Mouse (Mus musculus) forebrain, embryonic 14.5 days (tissue): ENCODE results near the gene Tlk2. TPM values are rescaled to one million over a fixed set of nuclear protein-coding genes. Genes with fewer than 3 reads are reported as not detected.

Source experiments
- ATAC-seq: fragments of 200-750 bp; cut with Nextera tagmentation; 2 replicates; pipeline ENCODE4 v1.8.0; 2017; ENCODE audit warnings: mild to moderate bottlenecking, moderate library complexity
- DNase-seq: peaks from one replicate; pipeline ENCODE4 v3.0.0-alpha.2; 2015; ENCODE audit warnings: low spot score
- H3K27ac ChIP-seq: fragments of 300-500 bp; sonication (generic); 2 replicates; pipeline ENCODE4 v1.5.1; 2014; ENCODE audit warnings: low read depth, mild to moderate bottlenecking, control low read depth, low read length, moderate library complexity
- H3K27me3 ChIP-seq: fragments of 300-500 bp; sonication (generic); replicated peaks from 2 replicates; pipeline ENCODE4 v1.6.1; 2014; ENCODE audit warnings: low read length, control low read depth, mixed read lengths; ENCODE audit not compliant: control insufficient read depth, insufficient read depth
- H3K36me3 ChIP-seq: fragments of 300-500 bp; sonication (generic); 2 replicates; pipeline ENCODE4 v1.6.1; 2014; ENCODE audit warnings: low read length, control low read depth; ENCODE audit not compliant: control insufficient read depth, insufficient read depth
- H3K4me1 ChIP-seq: fragments of 300-500 bp; sonication (generic); 2 replicates; pipeline ENCODE4 v1.6.1; 2014; ENCODE audit warnings: antibody characterized with exemption, low read length, control low read depth; ENCODE audit not compliant: control insufficient read depth, insufficient read depth
- H3K4me2 ChIP-seq: fragments of 300-500 bp; sonication (generic); 2 replicates; pipeline ENCODE4 v1.6.1; 2014; ENCODE audit warnings: mild to moderate bottlenecking, control low read depth, low read length
- H3K4me3 ChIP-seq: fragments of 300-500 bp; sonication (generic); 2 replicates; pipeline ENCODE4 v1.5.1; 2014; ENCODE audit warnings: low read depth, low read length, control low read depth
- H3K9ac ChIP-seq: fragments of 300-500 bp; sonication (generic); 2 replicates; pipeline ENCODE4 v1.6.1; 2014; ENCODE audit warnings: mild to moderate bottlenecking, low read length, control low read depth, moderate library complexity
- H3K9me3 ChIP-seq: fragments of 300-500 bp; sonication (generic); replicated peaks from 2 replicates; pipeline ENCODE4 v1.6.1; 2016; ENCODE audit warnings: low read length, control low read depth, mixed read lengths; ENCODE audit not compliant: control insufficient read depth
- WGBS: fragments of 180-500 bp; shearing (Covaris S2); extraction: QIAGEN DNeasy Blood & Tissue Kit; methylation state at CpG from one replicate; pipeline ENCODE4 v1.1.7; 2014; 5-methylcytosine and 5-hydroxymethylcytosine counted together
- polyA plus RNA-seq: library from polyadenylated mRNA; unstranded; fragments of >200 nt; fragmentation: Nextera tagmentation; extraction: Ambion mirVana; gene quantifications from 2 replicates; pipeline ENCODE4 v1.2.1, GENCODE M21; 2014

Gene Tlk2
- polyA plus RNA-seq, 1 experiment from 2014 or later: 23.4 TPM

DNA sequence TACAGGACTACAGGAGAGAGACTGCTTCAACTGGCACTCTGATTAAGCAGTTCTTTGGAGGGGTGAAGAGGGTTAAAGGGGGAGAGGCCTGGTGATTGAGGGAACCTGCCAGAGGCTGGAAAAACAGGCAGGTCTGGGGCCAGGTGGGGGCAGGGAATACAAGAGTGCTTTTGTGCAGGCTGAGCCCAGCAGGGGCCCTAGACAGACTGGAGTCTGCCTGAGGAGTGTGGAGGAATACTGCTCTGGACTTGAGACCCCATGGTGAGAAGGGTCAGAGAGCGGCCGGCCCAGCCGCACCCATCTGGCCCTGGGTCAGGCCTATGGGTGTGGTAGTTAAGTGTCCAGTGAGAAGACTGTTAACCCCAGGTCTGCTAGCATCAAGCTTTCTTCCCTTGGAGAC lies 107.1 kb downstream of the Tlk2 start:
- no peaks in the 10 kb centered on the region for H3K27me3 ChIP-seq
- WGBS: 52% methylated on average over 3 of the region's 3 CpGs
- ATAC-seq: no peak
- H3K27ac ChIP-seq: no peak overlapping the region
- no peak overlapping the region for H3K4me3 ChIP-seq
- H3K36me3 ChIP-seq: peaks cover 61% of the 10 kb centered on the region
- no peaks in the 10 kb centered on the region for H3K4me1 ChIP-seq
- H3K9me3 ChIP-seq: no peaks in the 10 kb centered on the region
- no peak for DNase-seq
- H3K4me2 ChIP-seq: no peak overlapping the region
- H3K9ac ChIP-seq: no peak overlapping the region

DNA sequence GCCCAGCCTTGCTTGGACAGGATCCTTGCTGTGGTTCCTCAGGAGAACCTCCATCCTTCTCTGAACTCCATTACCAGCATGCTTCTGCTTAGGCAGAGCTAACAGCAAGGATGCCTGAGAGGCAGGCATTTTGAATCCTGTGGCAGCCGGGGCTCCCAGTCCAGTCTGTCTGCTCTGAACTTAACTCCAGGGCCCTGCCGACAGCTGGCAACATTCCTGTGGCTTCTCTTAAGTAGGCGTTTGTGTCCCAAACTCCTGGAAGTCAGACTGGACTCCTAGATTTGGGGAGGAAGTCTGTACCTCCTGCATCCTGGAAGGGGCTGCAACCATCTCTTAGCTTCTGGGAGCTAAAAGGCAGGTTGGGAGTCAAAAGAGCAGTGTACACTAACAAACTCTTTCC lies 110.8 kb downstream of the Tlk2 start:
- Histone ChIP-seq H3K27ac (no peak overlapping the region), H3K4me3 (no peak overlapping the region), H3K4me1 (peaks cover 16% of the 10 kb centered on the region), H3K4me2 (no peak overlapping the region), H3K36me3 (peaks cover 30% of the 10 kb centered on the region), H3K27me3 (0 out of 2 replicates have a peak, but pooled peaks cover 3% of the 10 kb centered on the region), H3K9ac (no peak overlapping the region), H3K9me3 (no peaks in the 10 kb centered on the region)
- DNase-seq (no peak), ATAC-seq (no peak)
- 84% methylated on average over 3 of the region's 3 CpGs for WGBS

DNA sequence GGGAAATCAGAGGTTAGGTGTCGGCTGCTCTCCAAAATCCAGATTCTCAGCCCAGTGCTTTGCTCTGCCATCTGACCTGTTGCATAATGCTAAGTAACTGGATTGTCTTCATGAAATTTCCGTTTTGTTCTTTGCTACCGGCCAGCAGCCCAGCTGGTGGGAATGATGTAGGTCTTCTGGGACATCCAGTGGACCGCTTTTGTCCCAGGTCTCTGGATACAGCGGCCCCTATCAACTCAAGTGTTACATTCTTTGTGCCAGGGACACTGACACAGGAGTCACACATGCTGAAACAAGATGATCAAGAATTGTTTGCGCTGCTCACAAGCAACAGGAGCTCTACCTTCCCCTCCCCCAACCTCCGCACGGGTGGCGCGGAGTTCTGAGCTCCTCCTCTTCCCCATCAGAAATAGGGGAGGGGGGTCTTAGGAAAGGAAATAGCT lies 113.1 kb downstream of the Tlk2 start:
- Histone ChIP-seq H3K36me3 (peaks cover 12% of the 10 kb centered on the region; the same call in 1 of the 2 replicates), H3K4me2 (peak overlapping the region; percentile 99), H3K4me3 (peak overlapping the region; percentile 61), H3K27me3 (0 out of 2 replicates have a peak, but pooled peaks cover 3% of the 10 kb centered on the region), H3K9ac (peak overlapping the region; percentile 70), H3K4me1 (peaks cover 16% of the 10 kb centered on the region), H3K9me3 (no peaks in the 10 kb centered on the region), H3K27ac (peak overlapping the region; percentile 64)
- DNase-seq (peak; percentile 55), ATAC-seq (no peak)
- 2% methylated on average over 10 of the region's 10 CpGs for WGBS

DNA sequence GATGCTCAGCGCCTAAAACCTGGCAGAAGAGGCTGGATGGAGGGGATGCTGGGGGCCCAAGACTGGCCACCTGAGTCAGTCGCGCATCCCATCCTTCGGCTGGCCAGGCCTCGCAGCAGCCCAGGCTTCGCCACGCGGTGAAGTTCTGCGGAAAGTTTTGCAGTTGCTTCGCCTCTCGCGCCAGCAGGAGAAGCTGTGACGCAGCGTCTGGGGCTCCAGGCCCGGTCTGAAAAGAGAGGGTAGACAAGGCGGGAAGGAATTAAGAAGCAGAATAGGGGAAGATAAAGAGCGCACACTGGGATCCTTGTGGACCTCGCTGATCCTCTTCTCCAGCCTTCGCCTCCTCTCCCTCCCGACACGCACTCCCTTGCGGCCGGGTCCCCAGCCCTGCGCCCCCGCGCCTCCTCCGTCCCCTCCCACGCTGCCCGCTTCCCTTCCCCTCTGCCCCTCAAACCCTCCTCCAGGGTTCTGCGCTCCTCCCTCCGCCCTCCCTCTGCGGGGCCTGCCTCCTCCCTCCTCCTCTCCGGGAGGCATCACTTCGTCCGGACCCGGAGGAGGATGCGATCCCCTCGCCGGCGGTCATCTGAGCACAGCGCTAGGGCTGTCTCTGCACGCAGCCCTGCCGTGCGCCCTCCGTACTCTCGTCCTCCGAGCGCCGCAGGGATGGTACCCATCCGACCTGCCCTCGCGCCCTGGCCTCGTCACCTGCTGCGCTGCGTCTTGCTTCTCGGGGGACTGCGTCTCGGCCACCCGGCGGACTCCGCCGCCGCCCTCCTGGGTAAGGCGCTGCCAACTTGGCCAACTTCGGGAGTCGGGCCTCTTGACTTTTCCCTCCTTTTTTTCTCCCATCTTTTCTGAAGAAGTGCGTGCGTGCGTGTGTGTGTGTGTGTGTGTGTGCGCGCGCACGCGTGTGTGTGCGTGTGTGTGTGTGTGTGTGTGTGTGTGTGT lies 113.8 kb downstream of the Tlk2 start, which contains the start of gene Mrc2:
Mrc2 (plus strand) TSS at position 520 of the 948 bp plus-strand sequence.
- Histone ChIP-seq H3K27ac (peak within 1 kb of the TSS; percentile 64), H3K9ac (peak within 1 kb of the TSS; percentile 70), H3K4me1 (peaks cover 16% of the 10 kb centered on the region), H3K9me3 (no peaks in the 10 kb centered on the region), H3K4me3 (peak within 1 kb of the TSS; percentile 61), H3K36me3 (peaks cover 7% of the 10 kb centered on the region; the same call in 1 of the 2 replicates), H3K27me3 (0 out of 2 replicates have a peak, but pooled peaks cover 3% of the 10 kb centered on the region), H3K4me2 (peak within 1 kb of the TSS; percentile 99)
- ATAC-seq: peak; percentile 76
- DNase-seq: peak; percentile 72
- under 1% methylated on average over 71 of the region's 75 CpGs for WGBS

DNA sequence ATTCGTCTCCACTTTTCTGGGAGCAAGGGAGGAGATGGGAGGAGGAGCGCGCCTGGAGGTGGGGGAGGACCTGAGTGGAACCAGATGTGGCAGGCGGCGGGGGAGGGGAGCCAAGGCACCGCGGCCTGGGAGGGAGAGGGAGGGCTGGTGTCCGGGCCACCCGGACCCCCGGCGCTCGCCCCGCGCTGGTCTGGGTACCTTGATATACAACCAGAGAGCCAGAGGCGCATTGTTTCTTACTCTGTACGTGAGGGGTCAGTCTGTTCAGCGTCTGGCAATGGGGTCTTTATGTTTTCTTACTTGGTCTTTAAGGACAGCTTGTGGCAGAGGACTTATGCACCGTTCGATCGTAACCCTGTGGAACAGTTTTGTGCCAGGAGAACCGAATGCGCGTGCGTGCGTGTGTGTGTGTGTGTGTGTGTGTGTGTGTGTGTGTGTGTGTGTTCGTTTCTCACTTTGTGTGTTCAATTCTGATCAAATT lies 114.5 kb downstream of the Tlk2 start:
- WGBS: under 1% methylated on average over 26 of the region's 26 CpGs
- Histone ChIP-seq H3K4me2 (peak overlapping the region; percentile 99), H3K9ac (peak overlapping the region; percentile 70), H3K36me3 (peaks cover 10% of the 10 kb centered on the region; the same call in 1 of the 2 replicates), H3K27ac (no peak overlapping the region), H3K4me3 (peak overlapping the region; percentile 61), H3K4me1 (peaks cover 16% of the 10 kb centered on the region), H3K9me3 (no peaks in the 10 kb centered on the region), H3K27me3 (0 out of 2 replicates have a peak, but pooled peaks cover 3% of the 10 kb centered on the region)
- DNase-seq (peak; percentile 62), ATAC-seq (peak; percentile 45)

DNA sequence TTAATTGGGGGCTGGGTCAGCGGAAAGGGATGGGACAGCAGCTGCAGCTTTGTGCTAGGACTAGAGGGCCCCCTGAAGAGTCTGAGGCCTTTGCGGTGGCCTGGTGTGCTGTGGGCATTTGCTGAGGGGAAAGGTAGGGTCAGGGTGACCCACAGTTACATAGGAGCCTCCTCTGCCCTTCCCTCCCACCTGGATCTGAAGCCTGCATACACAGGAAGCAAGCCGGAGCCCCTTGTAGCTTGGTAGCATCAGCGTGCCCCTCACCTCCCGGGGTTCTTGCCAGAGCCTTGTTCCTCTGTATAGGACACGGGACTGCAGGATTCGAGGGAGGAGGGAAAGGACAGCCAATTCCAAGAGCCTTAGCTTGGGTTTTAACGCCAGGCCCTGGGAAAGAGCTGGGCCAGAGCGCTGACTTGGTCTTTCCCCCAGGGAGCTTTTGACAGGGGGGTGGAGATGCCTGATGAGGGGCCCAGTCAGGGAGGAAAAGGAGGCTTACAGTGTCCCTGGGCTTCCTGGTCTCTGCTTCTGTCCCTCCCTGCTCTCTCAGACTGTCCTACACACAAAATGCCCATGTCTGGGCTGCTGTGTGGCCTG lies 115.4 kb downstream of the Tlk2 start:
- Histone ChIP-seq H3K27me3 (0 out of 2 replicates have a peak, but pooled peaks cover 3% of the 10 kb centered on the region), H3K4me2 (peak overlapping the region; percentile 99), H3K4me3 (peak overlapping the region; percentile 61), H3K27ac (peak overlapping the region; percentile 44), H3K4me1 (peaks cover 16% of the 10 kb centered on the region), H3K9me3 (no peaks in the 10 kb centered on the region), H3K9ac (peak overlapping the region; percentile 70), H3K36me3 (peaks cover 5% of the 10 kb centered on the region; the same call in 1 of the 2 replicates)
- 2% methylated on average over 9 of the region's 9 CpGs for WGBS
- ATAC-seq (no peak), DNase-seq (peak; percentile 11)

DNA sequence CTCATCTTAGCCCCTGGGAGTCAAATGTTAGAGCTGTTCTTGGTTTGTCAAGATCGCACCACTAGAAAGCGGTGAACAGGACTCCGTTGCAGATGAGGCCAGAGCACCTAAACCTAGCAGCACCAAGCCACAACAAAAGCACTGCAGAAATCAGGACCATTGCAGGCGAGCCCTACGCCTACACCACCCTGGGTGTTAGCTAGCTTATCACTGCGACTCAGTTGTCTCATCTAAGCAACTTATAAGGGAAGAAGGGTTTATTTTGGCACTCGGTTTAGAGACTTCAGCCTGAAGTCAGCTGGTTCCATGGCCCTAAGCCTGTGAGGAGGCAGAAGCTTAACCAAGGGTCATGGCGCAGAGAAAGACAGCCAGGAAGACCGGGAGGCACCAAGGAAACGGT lies 117.5 kb downstream of the Tlk2 start:
- H3K4me2 ChIP-seq: no peak overlapping the region
- 0 out of 2 replicates have a peak, but pooled peaks cover 3% of the 10 kb centered on the region for H3K27me3 ChIP-seq
- 90% methylated on average over 10 of the region's 10 CpGs for WGBS
- no peak overlapping the region for H3K9ac ChIP-seq
- no peaks in the 10 kb centered on the region for H3K9me3 ChIP-seq
- H3K36me3 ChIP-seq: peaks cover 5% of the 10 kb centered on the region; the same call in 1 of the 2 replicates
- H3K27ac ChIP-seq: no peak overlapping the region
- H3K4me1 ChIP-seq: peaks cover 16% of the 10 kb centered on the region
- DNase-seq (no peak), ATAC-seq (no peak)
- H3K4me3 ChIP-seq: no peak overlapping the region

DNA sequence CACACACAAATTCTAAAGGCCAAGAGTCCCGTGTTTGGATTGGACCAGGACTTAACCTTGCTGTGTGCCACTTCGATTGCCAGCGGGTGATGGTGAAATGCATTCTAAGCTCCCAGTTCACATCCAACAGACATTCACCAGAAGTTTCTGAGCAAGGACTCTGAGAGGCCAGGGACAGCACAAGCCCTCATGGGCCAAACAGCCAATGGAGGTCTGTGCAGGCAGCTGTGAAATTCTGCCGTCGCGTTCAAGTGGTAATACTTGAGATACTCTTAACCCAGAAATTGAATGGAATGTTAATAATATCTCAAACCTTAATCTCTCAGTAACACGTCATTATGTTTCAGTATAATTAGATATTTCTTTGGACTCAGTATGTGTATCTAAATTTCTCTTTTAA lies 131.6 kb downstream of the Tlk2 start:
- DNase-seq: no peak
- Histone ChIP-seq H3K4me1 (0 out of 2 replicates have a peak, but pooled peaks cover 5% of the 10 kb centered on the region), H3K4me3 (no peak overlapping the region), H3K27me3 (no peaks in the 10 kb centered on the region), H3K9ac (no peak overlapping the region), H3K27ac (no peak overlapping the region), H3K36me3 (0 out of 2 replicates have a peak, but pooled peaks cover 4% of the 10 kb centered on the region), H3K9me3 (no peaks in the 10 kb centered on the region), H3K4me2 (no peak overlapping the region)
- WGBS: 92% methylated on average over 7 of the region's 7 CpGs
- no peak for ATAC-seq
